Mouse (Mus musculus) cerebral cortex, adult 2 months (tissue): ENCODE results near the gene Nucb1.

Source experiments
- WGBS: fragments of 180-500 bp; shearing (Covaris S2); methylation state at CpG from one replicate; pipeline ENCODE4 v1.1.7; 2018; 5-methylcytosine and 5-hydroxymethylcytosine counted together

Nucb1 gene

GRCm38 (mm10) chr7:45524841-45525621, 14.8 kb upstream of the Nucb1 start:
- 25% methylated on average over 12 of the region's 12 CpGs for WGBS

- 83% methylated on average over 13 of the region's 13 CpGs for WGBS
Measured at GRCm38 (mm10) chr7:45523678-45524170, 13.5 kb upstream of the Nucb1 start.

GRCm38 (mm10) chr7:45522957-45523676, 12.9 kb upstream of the Nucb1 start:
- 82% methylated on average over 18 of the region's 18 CpGs for WGBS

- WGBS = 40% methylated on average over 16 of the region's 16 CpGs
Measured at GRCm38 (mm10) chr7:45522194-45522752, 12.1 kb upstream of the Nucb1 start.

- under 1% methylated on average over 28 of the region's 28 CpGs for WGBS
Measured at GRCm38 (mm10) chr7:45521728-45522184, 11.6 kb upstream of the Nucb1 start.

- 95% methylated on average over 7 of the region's 7 CpGs for WGBS
Measured at GRCm38 (mm10) chr7:45520605-45521004, 10.4 kb upstream of the Nucb1 start.

- 77% methylated on average over 8 of the region's 8 CpGs for WGBS
Measured at GRCm38 (mm10) chr7:45519345-45520120, 9.3 kb upstream of the Nucb1 start.

- 95% methylated on average over 16 of the region's 16 CpGs for WGBS
Measured at GRCm38 (mm10) chr7:45518618-45519017, 8.4 kb upstream of the Nucb1 start.

GRCm38 (mm10) chr7:45516846-45517245, 6.6 kb upstream of the Nucb1 start:
- 61% methylated on average over 5 of the region's 5 CpGs for WGBS

- 54% methylated on average over 16 of the region's 16 CpGs for WGBS
Measured at GRCm38 (mm10) chr7:45515436-45515835, 5.2 kb upstream of the Nucb1 start.

GRCm38 (mm10) chr7:45514411-45514810, 4.2 kb upstream of the Nucb1 start:
- WGBS = 91% methylated on average over 7 of the region's 7 CpGs

- WGBS = 26% methylated on average over 19 of the region's 19 CpGs
Measured at GRCm38 (mm10) chr7:45509181-45509882, 874 bp downstream of the Nucb1 start.

- WGBS = 87% methylated on average over 6 of the region's 6 CpGs
Measured at GRCm38 (mm10) chr7:45508561-45508960, 1.6 kb downstream of the Nucb1 start.

- WGBS = 91% methylated on average over 6 of the region's 6 CpGs
Measured at GRCm38 (mm10) chr7:45507583-45507982, 2.6 kb downstream of the Nucb1 start.

GRCm38 (mm10) chr7:45498427-45498826, 11.8 kb downstream of the Nucb1 start:
- 95% methylated on average over 6 of the region's 6 CpGs for WGBS

- WGBS = 89% methylated on average over 9 of the region's 9 CpGs
Measured at GRCm38 (mm10) chr7:45494548-45494947, 15.7 kb downstream of the Nucb1 start.

- 90% methylated on average over 5 of the region's 5 CpGs for WGBS
Measured at GRCm38 (mm10) chr7:45492951-45493350, 17.3 kb downstream of the Nucb1 start.

- WGBS = 97% methylated on average over 8 of the region's 8 CpGs
Measured at GRCm38 (mm10) chr7:45492225-45492844, 17.9 kb downstream of the Nucb1 start.

GRCm38 (mm10) chr7:45491264-45491663, 18.9 kb downstream of the Nucb1 start:
- WGBS = 25% methylated on average over 3 of the region's 3 CpGs

GRCm38 (mm10) chr7:45490822-45491221, 19.4 kb downstream of the Nucb1 start:
- WGBS = 32% methylated on average over 9 of the region's 9 CpGs

- 92% methylated on average over 7 of the region's 7 CpGs for WGBS
Measured at GRCm38 (mm10) chr7:45489578-45489977, 20.6 kb downstream of the Nucb1 start.
